Mouse (Mus musculus): ENCODE results near the gene Tmem30b. TPM values are rescaled to one million over a fixed set of nuclear protein-coding genes. Genes with fewer than 3 reads are reported as not detected.
A peak's percentile ranks its signal among the peaks of the same experiment; 100 is the strongest.

The Tmem30b gene
- 34.5 and 41.3 TPM in 2 replicates for polyA plus RNA-seq (2014; fragmentation: Nextera tagmentation; extraction: Ambion mirVana)

DNA sequence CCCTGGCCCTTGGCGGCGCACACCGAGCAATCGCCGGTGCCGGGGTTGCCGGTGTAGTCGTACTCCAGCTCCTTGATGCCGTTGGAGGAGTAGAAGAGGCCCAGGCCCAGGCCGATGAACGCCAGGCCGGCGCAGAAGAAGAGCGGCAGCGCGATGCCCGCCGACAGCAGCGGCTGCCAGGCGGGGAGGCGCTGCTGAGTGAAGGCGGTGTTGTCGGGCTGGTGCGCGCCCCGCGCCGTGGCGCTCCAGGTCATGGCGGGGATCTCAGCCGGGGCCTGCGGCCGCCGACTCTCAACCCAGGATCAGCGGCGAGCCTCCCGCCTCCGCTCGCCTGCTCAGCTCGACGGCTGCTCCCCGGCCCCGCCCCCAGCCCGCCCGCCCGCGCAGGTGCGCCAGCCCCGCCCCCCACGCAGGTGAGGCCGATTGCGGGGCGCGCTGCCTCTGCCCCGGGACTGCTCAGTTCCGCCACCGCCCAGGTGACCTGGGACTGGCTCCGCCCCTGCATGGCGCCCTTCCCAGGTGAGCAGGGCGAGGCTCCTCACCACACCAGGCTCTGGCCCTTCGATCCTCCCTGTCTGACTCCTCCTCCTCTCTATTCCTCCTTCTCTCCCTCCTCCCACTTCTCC, at the start of gene Tmem30b:
TSS of gene Tmem30b (minus strand) at position 307 of the 626 bp plus-strand sequence.
- peak within 1 kb of the TSS; percentile 37 for H3K4me3 ChIP-seq (ENCODE audit: low read depth, low read length)
- H3K9me3 ChIP-seq (ENCODE audit: control insufficient read depth, low read length), result no peaks in the 10 kb centered on the region
- 4% methylated on average over 41 of the region's 61 CpGs for WGBS
- ATAC-seq (replicated peaks; ENCODE audit: low FRiP score, low TSS enrichment, low read depth), result peak; percentile 91
- DNase-seq (ENCODE audit: low spot score), result peak; percentile 75
- H3K27me3 ChIP-seq (replicated peaks; ENCODE audit: control insufficient read depth, insufficient read depth, low read length), result peaks cover 76% of the 10 kb centered on the region
- H3K27ac ChIP-seq (ENCODE audit: low read depth), result peak within 1 kb of the TSS; percentile 34
- H3K36me3 ChIP-seq (ENCODE audit: control insufficient read depth, insufficient read depth, low read length), result no peaks in the 10 kb centered on the region
- H3K9ac ChIP-seq (ENCODE audit: low read length), result peak within 1 kb of the TSS; percentile 43
- peak within 1 kb of the TSS; percentile 62 for H3K4me2 ChIP-seq (ENCODE audit: low read length)
- 0 out of 2 replicates have a peak, but pooled peaks cover 5% of the 10 kb centered on the region for H3K4me1 ChIP-seq (replicated peaks; ENCODE audit: control insufficient read depth, insufficient read depth, low read length)

DNA sequence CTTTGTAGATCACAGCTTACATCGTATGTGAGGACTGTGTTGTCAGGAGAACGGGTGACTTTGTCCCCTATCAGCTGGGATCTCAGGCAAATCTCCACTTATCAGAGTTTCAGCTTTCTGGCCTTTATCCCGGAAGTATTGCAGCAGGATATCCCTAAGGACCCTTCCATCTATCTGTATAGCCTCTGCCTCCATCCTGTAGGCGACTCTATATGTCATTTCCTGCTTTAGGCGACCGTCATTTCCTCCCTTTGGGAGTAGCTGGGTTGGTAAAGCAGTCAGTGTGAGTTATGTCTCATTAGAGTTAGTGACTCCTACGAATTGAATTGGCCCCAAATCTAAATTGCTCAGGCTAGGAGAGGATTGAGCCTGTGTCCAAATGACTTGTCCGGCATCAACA, 49.0 kb upstream of the Tmem30b start:
- H3K4me1 ChIP-seq (replicated peaks; ENCODE audit: control insufficient read depth, insufficient read depth, low read length), result no peaks in the 10 kb centered on the region
- H3K4me3 ChIP-seq (ENCODE audit: low read depth, low read length), result no peak overlapping the region
- ATAC-seq (replicated peaks; ENCODE audit: low FRiP score, low TSS enrichment, low read depth) (no peak), DNase-seq (ENCODE audit: low spot score) (no peak)
- H3K36me3 ChIP-seq (ENCODE audit: control insufficient read depth, insufficient read depth, low read length), result no peaks in the 10 kb centered on the region
- H3K27ac ChIP-seq (ENCODE audit: low read depth), result no peak overlapping the region
- no peak overlapping the region for H3K9ac ChIP-seq (ENCODE audit: low read length)
- no peaks in the 10 kb centered on the region for H3K27me3 ChIP-seq (replicated peaks; ENCODE audit: control insufficient read depth, insufficient read depth, low read length)
- WGBS, result 67% methylated on average over 8 of the region's 8 CpGs
- H3K9me3 ChIP-seq (ENCODE audit: control insufficient read depth, low read length), result no peaks in the 10 kb centered on the region
- no peak overlapping the region for H3K4me2 ChIP-seq (ENCODE audit: low read length)

DNA sequence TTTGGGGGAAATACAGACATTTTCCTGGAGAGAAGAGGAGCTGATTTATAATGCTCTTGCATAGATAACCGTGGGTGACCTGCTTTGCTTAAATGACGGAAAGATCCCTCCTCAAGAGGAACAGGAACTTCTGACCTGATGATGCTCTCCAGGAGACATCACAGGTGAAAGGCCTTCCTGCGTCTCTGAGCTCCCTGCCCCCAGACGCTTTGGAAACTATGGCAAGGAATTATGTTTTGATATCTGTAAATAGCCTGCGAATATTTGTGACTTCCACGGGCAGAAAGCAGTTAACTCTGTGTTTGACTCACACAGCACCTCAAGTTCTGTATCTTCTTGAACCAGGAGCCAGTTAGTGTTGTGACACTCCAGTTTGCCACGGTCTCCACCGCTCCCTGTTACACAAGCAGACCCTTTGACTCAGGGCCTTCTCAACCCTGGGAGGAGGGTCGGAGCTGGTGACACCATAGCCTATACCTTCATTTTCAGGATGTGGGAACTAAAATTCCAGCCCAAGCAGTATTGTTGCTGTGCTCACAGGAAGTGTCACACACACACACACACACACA, 48.1 kb upstream of the Tmem30b start:
- H3K9ac ChIP-seq (ENCODE audit: low read length), result no peak overlapping the region
- no peaks in the 10 kb centered on the region for H3K9me3 ChIP-seq (ENCODE audit: control insufficient read depth, low read length)
- no peak overlapping the region for H3K4me2 ChIP-seq (ENCODE audit: low read length)
- H3K4me3 ChIP-seq (ENCODE audit: low read depth, low read length), result no peak overlapping the region
- H3K4me1 ChIP-seq (replicated peaks; ENCODE audit: control insufficient read depth, insufficient read depth, low read length), result no peaks in the 10 kb centered on the region
- no peak for DNase-seq (ENCODE audit: low spot score)
- no peaks in the 10 kb centered on the region for H3K27me3 ChIP-seq (replicated peaks; ENCODE audit: control insufficient read depth, insufficient read depth, low read length)
- H3K36me3 ChIP-seq (ENCODE audit: control insufficient read depth, insufficient read depth, low read length), result no peaks in the 10 kb centered on the region
- no peak for ATAC-seq (replicated peaks; ENCODE audit: low FRiP score, low TSS enrichment, low read depth)
- 72% methylated on average over 9 of the region's 9 CpGs for WGBS
- H3K27ac ChIP-seq (ENCODE audit: low read depth), result no peak overlapping the region

DNA sequence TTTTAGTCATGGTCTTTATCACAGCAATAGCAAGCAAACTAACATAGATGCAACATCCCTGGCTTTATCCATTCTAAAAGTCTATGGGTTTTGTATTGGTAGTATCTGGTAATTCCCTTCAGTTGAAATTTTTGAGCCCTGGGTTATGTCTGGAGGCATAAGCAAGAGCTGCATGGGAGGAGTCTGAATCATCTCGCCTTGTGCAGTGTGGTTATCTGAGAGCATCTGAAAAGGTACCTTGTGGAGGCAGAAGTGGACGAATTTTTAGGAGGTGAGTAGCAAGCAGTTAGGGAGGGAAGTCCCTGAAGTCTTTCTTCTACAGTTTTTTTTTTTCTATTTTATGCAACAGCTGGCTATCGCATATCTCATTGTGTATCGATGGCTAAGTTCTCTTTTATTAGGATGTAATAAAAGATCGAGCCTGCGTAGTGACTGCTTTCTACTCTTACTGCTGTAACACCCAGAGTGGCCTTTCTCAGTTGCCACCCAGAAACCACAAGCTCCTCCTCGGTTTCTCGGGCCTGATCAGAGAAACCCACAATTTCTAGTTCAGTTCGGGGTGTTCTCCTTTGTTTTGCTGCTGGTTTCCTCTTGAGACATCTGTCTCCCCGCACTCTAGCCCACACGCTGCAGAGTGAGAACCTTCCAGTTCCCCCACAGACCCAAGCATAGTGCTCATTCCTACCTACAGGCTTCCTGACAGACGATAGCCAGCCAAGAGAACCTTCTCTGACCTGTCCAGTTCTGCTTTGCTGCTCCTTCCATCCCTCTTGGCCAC, 47.0 kb upstream of the Tmem30b start:
- Histone ChIP-seq H3K27me3 (replicated peaks; ENCODE audit: control insufficient read depth, insufficient read depth, low read length) (no peaks in the 10 kb centered on the region), H3K4me1 (replicated peaks; ENCODE audit: control insufficient read depth, insufficient read depth, low read length) (no peaks in the 10 kb centered on the region), H3K36me3 (ENCODE audit: control insufficient read depth, insufficient read depth, low read length) (no peaks in the 10 kb centered on the region), H3K9me3 (ENCODE audit: control insufficient read depth, low read length) (no peaks in the 10 kb centered on the region), H3K9ac (ENCODE audit: low read length) (no peak overlapping the region), H3K4me2 (ENCODE audit: low read length) (no peak overlapping the region), H3K27ac (ENCODE audit: low read depth) (no peak overlapping the region), H3K4me3 (ENCODE audit: low read depth, low read length) (no peak overlapping the region)
- 83% methylated on average over 12 of the region's 12 CpGs for WGBS
- DNase-seq (ENCODE audit: low spot score), result no peak
- ATAC-seq (replicated peaks; ENCODE audit: low FRiP score, low TSS enrichment, low read depth), result no peak

DNA sequence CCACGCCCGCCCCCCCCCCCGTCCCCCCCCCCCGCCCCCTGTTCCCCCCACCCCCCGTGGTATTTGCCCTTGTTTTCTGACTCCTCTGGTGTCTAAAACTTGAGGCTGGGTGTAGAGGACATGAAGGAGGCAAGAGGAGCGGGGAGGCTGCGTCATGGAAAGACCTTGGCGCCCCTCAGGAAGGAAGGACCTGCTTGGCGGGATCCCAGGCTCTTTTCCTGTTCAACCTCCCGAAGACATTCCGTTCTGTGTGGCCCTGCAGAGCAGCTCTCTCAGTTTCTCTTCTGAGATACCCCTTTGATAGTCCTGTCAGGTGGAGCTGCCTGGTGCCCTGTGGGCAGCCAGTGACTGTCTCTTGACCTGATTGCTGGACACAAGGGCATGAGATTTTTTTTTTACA, 45.4 kb upstream of the Tmem30b start:
- WGBS, result 73% methylated on average over 9 of the region's 11 CpGs
- Histone ChIP-seq H3K4me3 (ENCODE audit: low read depth, low read length) (no peak overlapping the region), H3K9ac (ENCODE audit: low read length) (no peak overlapping the region), H3K27ac (ENCODE audit: low read depth) (no peak overlapping the region), H3K4me1 (replicated peaks; ENCODE audit: control insufficient read depth, insufficient read depth, low read length) (no peaks in the 10 kb centered on the region), H3K4me2 (ENCODE audit: low read length) (no peak overlapping the region), H3K9me3 (ENCODE audit: control insufficient read depth, low read length) (no peaks in the 10 kb centered on the region), H3K36me3 (ENCODE audit: control insufficient read depth, insufficient read depth, low read length) (no peaks in the 10 kb centered on the region), H3K27me3 (replicated peaks; ENCODE audit: control insufficient read depth, insufficient read depth, low read length) (peaks cover 3% of the 10 kb centered on the region; the same call in 1 of the 2 replicates)
- DNase-seq (ENCODE audit: low spot score) (no peak), ATAC-seq (replicated peaks; ENCODE audit: low FRiP score, low TSS enrichment, low read depth) (no peak)

- Histone ChIP-seq H3K9me3 (ENCODE audit: control insufficient read depth, low read length) (no peaks in the 10 kb centered on the region), H3K27me3 (replicated peaks; ENCODE audit: control insufficient read depth, insufficient read depth, low read length) (peaks cover 10% of the 10 kb centered on the region; the same call in 1 of the 2 replicates), H3K4me1 (replicated peaks; ENCODE audit: control insufficient read depth, insufficient read depth, low read length) (no peaks in the 10 kb centered on the region; the same call in 1 of the 2 replicates), H3K36me3 (ENCODE audit: control insufficient read depth, insufficient read depth, low read length) (no peaks in the 10 kb centered on the region), H3K27ac (ENCODE audit: low read depth) (no peak overlapping the region), H3K4me3 (ENCODE audit: low read depth, low read length) (no peak overlapping the region), H3K4me2 (ENCODE audit: low read length) (no peak overlapping the region), H3K9ac (ENCODE audit: low read length) (no peak overlapping the region)
- DNase-seq (ENCODE audit: low spot score) (no peak), ATAC-seq (replicated peaks; ENCODE audit: low FRiP score, low TSS enrichment, low read depth) (no peak)
- 77% methylated on average over 15 of the region's 15 CpGs for WGBS
These were observed 44.6 kb upstream of the Tmem30b start for GRCm38 (mm10) chr12:73590627-73591276.

GRCm38 (mm10) chr12:73587262-73587661, 41.1 kb upstream of the Tmem30b start:
- no peaks in the 10 kb centered on the region for H3K9me3 ChIP-seq (ENCODE audit: control insufficient read depth, low read length)
- no peak overlapping the region for H3K4me2 ChIP-seq (ENCODE audit: low read length)
- no peak for ATAC-seq (replicated peaks; ENCODE audit: low FRiP score, low TSS enrichment, low read depth)
- peaks cover 11% of the 10 kb centered on the region; the same call in 1 of the 2 replicates for H3K27me3 ChIP-seq (replicated peaks; ENCODE audit: control insufficient read depth, insufficient read depth, low read length)
- peaks cover 2% of the 10 kb centered on the region; the same call in 1 of the 2 replicates for H3K4me1 ChIP-seq (replicated peaks; ENCODE audit: control insufficient read depth, insufficient read depth, low read length)
- WGBS, result 53% methylated on average over 3 of the region's 3 CpGs
- no peak overlapping the region for H3K27ac ChIP-seq (ENCODE audit: low read depth)
- no peaks in the 10 kb centered on the region for H3K36me3 ChIP-seq (ENCODE audit: control insufficient read depth, insufficient read depth, low read length)
- H3K9ac ChIP-seq (ENCODE audit: low read length), result no peak overlapping the region
- no peak overlapping the region for H3K4me3 ChIP-seq (ENCODE audit: low read depth, low read length)
- no peak for DNase-seq (ENCODE audit: low spot score)

DNA sequence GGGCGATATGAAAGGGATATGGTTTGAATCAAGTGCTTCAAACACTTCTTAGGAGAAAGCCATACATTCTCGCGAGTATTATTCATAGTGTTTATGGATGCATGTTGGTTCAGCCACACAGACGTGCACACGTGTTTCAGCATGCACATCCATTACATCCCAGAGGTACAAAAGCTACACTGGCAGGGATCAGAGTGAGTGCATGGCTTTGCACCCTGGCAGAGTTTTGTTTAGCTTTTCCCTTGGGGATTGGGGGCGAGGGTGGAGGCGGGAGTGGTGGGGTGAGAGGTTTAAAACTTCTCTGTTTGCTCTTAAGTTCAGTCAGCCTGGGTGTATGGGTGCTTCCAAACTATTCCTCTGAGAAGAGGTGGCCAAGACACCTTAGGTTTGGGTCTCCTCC, 39.7 kb upstream of the Tmem30b start:
- no peak for DNase-seq (ENCODE audit: low spot score)
- Histone ChIP-seq H3K27ac (ENCODE audit: low read depth) (no peak overlapping the region), H3K36me3 (ENCODE audit: control insufficient read depth, insufficient read depth, low read length) (no peaks in the 10 kb centered on the region), H3K9me3 (ENCODE audit: control insufficient read depth, low read length) (no peaks in the 10 kb centered on the region), H3K4me2 (ENCODE audit: low read length) (peak overlapping the region; percentile 91), H3K4me1 (replicated peaks; ENCODE audit: control insufficient read depth, insufficient read depth, low read length) (peaks cover 2% of the 10 kb centered on the region; the same call in 1 of the 2 replicates), H3K27me3 (replicated peaks; ENCODE audit: control insufficient read depth, insufficient read depth, low read length) (peaks cover 11% of the 10 kb centered on the region; the same call in 1 of the 2 replicates), H3K4me3 (ENCODE audit: low read depth, low read length) (peak overlapping the region; percentile 68), H3K9ac (ENCODE audit: low read length) (no peak overlapping the region)
- ATAC-seq (replicated peaks; ENCODE audit: low FRiP score, low TSS enrichment, low read depth), result no peak
- 2% methylated on average over 7 of the region's 7 CpGs for WGBS

Data from intestine, embryonic 14.5 days (tissue).